Mouse (Mus musculus): ENCODE measurements around the gene Arf6. TPM values are rescaled to one million over a fixed set of nuclear protein-coding genes. Genes with fewer than 3 reads are reported as not detected.

Gene Arf6
- polyA plus RNA-seq, 1 experiment from 2014 or later: 38.2 TPM

DNA sequence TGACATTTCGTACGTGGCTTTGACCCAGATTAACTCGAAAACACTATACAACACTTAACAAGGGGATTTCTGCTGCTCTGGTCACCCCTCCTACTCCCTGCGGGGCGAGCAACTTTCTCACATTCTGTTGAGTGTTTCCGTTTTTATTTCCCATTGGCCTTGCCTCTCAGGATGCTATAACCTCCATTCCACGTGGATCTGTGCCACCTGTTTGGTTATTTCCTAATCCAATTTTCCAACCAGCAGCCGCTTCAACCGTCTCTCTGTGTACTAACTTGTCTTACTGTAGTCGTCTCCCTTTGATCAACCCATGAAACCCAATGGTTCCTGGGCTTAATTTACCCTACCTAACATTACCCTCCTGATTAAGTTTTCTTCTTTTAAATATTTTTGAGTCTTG, 21.1 kb downstream of the Arf6 start:
- WGBS (ENCODE audit: insufficient replicate concordance): 67% methylated on average over 10 of the region's 10 CpGs

DNA sequence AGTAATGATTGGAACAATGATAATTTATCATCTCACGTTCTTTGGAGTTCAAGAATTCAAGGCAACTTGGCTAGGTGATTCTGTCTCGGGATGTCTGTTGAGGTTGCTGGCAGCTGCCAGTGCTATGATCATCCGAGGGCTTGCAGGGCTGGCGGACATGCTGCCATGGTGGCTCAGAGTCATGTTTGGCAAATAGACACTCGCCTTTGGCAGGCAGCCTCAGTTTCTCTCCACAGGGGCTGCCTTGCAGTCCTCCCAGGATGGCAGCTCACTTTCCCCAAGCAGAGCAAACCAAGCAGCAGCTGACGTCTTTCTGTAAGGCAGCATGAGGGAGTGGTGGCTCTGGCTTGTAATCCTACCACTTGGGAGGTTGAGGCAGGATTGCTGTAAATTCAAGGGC, 22.5 kb downstream of the Arf6 start:
- Histone ChIP-seq H3K9ac (no peak overlapping the region), H3K4me2 (no peak overlapping the region), H3K4me1 (replicated peaks) (peaks cover 15% of the 10 kb centered on the region), H3K36me3 (no peaks in the 10 kb centered on the region), H3K27me3 (no peaks in the 10 kb centered on the region), H3K27ac (no peak overlapping the region), H3K9me3 (replicated peaks) (no peaks in the 10 kb centered on the region), H3K4me3 (replicated peaks) (no peak overlapping the region)
- WGBS (ENCODE audit: insufficient replicate concordance): 70% methylated on average over 6 of the region's 6 CpGs
- no peak for ATAC-seq (ENCODE audit: low read depth)
- DNase-seq: no peak

More for the DNA sequence above, 21.1 kb downstream of the Arf6 start:
- no peak overlapping the region for H3K4me3 ChIP-seq (replicated peaks)
- DNase-seq: no peak
- peaks cover 15% of the 10 kb centered on the region for H3K4me1 ChIP-seq (replicated peaks)
- H3K27me3 ChIP-seq: no peaks in the 10 kb centered on the region
- H3K9me3 ChIP-seq (replicated peaks): no peaks in the 10 kb centered on the region
- no peak for ATAC-seq (ENCODE audit: low read depth)
- no peak overlapping the region for H3K9ac ChIP-seq
- H3K27ac ChIP-seq: no peak overlapping the region
- H3K4me2 ChIP-seq: no peak overlapping the region
- H3K36me3 ChIP-seq: no peaks in the 10 kb centered on the region

DNA sequence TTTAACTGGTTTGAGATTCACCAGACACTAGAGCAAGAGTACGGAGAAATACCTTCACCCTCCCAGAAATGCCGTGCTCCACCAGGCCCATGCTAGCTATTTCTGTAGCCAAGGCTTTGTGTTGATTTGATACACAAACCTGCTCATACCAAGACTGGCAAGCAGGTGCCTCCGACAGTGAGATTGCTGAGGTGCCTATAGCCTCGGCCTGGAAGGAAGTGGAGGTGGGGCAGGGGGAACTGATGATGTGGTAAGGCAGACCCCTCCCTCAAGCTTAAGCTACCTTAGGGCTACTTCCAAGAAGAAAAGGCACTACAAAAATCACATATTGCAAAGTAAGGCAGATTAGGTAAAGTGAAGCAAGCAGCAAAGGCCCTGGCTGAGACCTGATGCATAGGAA, 28.4 kb downstream of the Arf6 start:
- ATAC-seq (ENCODE audit: low read depth) (no peak), DNase-seq (no peak)
- Histone ChIP-seq H3K27me3 (no peaks in the 10 kb centered on the region), H3K9me3 (replicated peaks) (no peaks in the 10 kb centered on the region), H3K4me2 (no peak overlapping the region), H3K4me1 (replicated peaks) (no peaks in the 10 kb centered on the region), H3K36me3 (no peaks in the 10 kb centered on the region), H3K4me3 (replicated peaks) (no peak overlapping the region), H3K9ac (no peak overlapping the region), H3K27ac (no peak overlapping the region)
- 54% methylated on average over 4 of the region's 4 CpGs for WGBS (ENCODE audit: insufficient replicate concordance)

DNA sequence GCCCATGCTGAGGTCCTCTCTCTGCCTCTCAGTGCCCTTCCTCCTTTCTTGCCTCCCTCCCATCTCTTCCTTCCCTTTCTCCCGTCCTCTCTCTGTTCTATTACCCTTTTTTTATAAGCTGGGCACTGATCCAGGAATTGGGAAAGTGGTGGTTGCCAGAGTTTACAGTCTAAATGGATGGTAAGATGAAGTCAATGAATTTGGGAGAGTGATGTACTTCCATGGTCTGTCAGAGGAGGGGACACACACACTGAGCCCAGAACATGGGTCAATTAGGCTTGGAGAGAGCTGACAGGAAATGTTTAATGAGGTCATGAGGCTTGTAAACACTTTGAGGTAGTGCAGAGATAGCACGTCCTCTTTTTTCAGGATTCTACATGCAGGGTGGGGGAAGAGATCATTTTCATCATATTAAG, 28.9 kb downstream of the Arf6 start:
- DNase-seq: no peak
- no peak for ATAC-seq (ENCODE audit: low read depth)
- no peaks in the 10 kb centered on the region for H3K4me1 ChIP-seq (replicated peaks)

DNA sequence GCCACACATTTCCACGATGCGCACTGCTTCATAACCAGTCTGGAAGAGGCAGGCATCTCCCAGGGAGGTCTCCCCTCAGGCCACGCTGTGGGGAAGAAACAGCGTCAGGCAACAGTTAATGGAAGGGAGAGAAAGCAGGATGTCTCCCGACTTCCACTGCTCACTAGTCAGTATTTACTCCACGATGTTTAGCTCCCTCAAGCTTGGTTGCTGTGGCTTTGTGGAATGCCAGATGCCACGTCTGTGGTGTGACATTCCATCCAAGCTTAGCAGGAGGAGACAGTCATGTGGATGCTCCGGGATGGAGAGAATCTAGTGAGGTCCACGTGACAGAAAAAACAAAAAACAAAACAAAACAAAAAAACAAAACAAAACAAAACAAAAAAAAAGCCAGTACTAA, 30.1 kb downstream of the Arf6 start:
- no peak overlapping the region for H3K27ac ChIP-seq
- WGBS (ENCODE audit: insufficient replicate concordance): 50% methylated on average over 9 of the region's 9 CpGs
- H3K4me2 ChIP-seq: no peak overlapping the region
- no peak overlapping the region for H3K9ac ChIP-seq
- no peaks in the 10 kb centered on the region for H3K9me3 ChIP-seq (replicated peaks)
- no peaks in the 10 kb centered on the region for H3K36me3 ChIP-seq
- ATAC-seq (ENCODE audit: low read depth) (no peak), DNase-seq (no peak)
- no peaks in the 10 kb centered on the region for H3K27me3 ChIP-seq
- H3K4me1 ChIP-seq (replicated peaks): no peaks in the 10 kb centered on the region
- no peak overlapping the region for H3K4me3 ChIP-seq (replicated peaks)

More for the DNA sequence above, 28.9 kb downstream of the Arf6 start:
- no peak overlapping the region for H3K4me3 ChIP-seq (replicated peaks)
- H3K4me2 ChIP-seq: no peak overlapping the region
- no peaks in the 10 kb centered on the region for H3K36me3 ChIP-seq
- no peaks in the 10 kb centered on the region for H3K9me3 ChIP-seq (replicated peaks)
- WGBS (ENCODE audit: insufficient replicate concordance): 11% methylated on average over 2 of the region's 2 CpGs
- no peak overlapping the region for H3K27ac ChIP-seq
- no peak overlapping the region for H3K9ac ChIP-seq
- H3K27me3 ChIP-seq: no peaks in the 10 kb centered on the region

DNA sequence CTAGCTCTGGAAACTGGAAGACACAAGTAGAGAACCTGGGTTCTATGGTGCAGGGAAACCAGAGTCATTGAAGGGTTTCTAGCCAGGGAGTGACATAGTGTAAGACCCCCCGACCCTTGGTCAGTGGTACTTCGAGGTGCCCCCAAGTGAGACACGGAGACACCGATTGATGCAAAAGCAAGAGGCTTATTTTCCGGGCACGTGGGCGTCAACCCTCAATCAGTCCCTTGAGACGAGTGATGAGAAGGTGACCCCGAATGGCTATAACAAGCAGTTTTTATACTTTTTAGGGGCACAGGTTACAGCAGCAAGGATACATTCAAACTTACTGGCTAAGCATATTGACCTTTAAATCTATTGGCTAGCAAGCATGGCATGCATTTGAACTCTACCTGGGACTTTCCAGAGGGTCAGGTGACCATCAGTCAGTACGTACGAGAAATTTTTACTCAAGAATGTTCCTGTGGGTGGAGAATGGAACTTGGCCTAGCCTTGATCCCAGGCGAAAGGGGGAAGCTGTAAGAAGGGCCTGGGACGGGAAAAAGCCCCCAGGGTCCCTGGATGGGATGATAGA, 30.7 kb downstream of the Arf6 start:
- Histone ChIP-seq H3K4me2 (no peak overlapping the region), H3K4me3 (replicated peaks) (no peak overlapping the region), H3K9me3 (replicated peaks) (no peaks in the 10 kb centered on the region), H3K4me1 (replicated peaks) (no peaks in the 10 kb centered on the region), H3K27ac (no peak overlapping the region), H3K9ac (no peak overlapping the region), H3K27me3 (no peaks in the 10 kb centered on the region), H3K36me3 (no peaks in the 10 kb centered on the region)
- ATAC-seq (ENCODE audit: low read depth) (no peak), DNase-seq (no peak)
- 73% methylated on average over 13 of the region's 13 CpGs for WGBS (ENCODE audit: insufficient replicate concordance)

DNA sequence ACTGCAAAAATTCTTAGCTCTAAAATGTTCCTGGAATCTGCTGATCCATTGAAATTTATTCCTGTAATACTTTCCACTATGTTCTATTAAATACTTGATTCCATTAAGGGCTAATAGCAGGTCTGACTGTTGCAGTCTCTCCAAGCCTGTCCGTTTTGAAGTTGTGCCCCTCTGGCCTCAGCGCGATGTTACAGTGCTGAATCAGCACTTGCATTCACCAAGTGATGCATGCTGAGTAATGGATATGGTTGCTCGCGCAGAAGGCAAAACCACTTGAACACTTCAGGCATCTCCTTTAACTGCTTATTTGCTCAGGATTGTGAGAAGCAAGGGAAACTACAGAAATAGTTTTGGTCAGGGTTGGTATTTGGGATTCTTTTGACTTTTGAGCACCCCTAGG, 38.8 kb downstream of the Arf6 start:
- Histone ChIP-seq H3K9ac (no peak overlapping the region), H3K27ac (no peak overlapping the region), H3K9me3 (replicated peaks) (no peaks in the 10 kb centered on the region), H3K36me3 (no peaks in the 10 kb centered on the region), H3K27me3 (no peaks in the 10 kb centered on the region), H3K4me2 (no peak overlapping the region), H3K4me3 (replicated peaks) (no peak overlapping the region), H3K4me1 (replicated peaks) (no peaks in the 10 kb centered on the region)
- no peak for DNase-seq
- WGBS (ENCODE audit: insufficient replicate concordance): 68% methylated on average over 5 of the region's 5 CpGs
- no peak for ATAC-seq (ENCODE audit: low read depth)

DNA sequence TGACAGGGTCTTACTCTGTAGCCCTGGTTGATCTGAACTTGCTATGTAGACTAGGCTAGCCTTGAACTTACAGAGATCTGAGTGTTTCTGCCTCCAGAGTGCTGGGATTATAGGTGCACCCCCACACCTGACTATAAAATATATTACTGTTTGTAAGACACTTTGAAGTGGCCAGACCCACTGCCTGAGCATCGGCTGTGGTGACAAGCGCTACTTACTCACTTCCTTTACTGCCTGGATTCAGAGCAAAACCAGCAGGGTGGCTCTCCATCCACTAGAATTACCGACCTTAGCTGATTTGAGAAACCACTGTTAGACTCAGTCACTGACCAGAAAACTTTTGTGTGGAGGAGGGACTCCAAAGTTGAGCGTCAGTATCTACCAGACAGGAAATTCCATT, 40.0 kb downstream of the Arf6 start:
- Histone ChIP-seq H3K27me3 (no peaks in the 10 kb centered on the region), H3K9me3 (replicated peaks) (no peaks in the 10 kb centered on the region), H3K27ac (no peak overlapping the region), H3K9ac (no peak overlapping the region), H3K36me3 (no peaks in the 10 kb centered on the region), H3K4me1 (replicated peaks) (no peaks in the 10 kb centered on the region), H3K4me2 (no peak overlapping the region), H3K4me3 (replicated peaks) (no peak overlapping the region)
- 33% methylated on average over 4 of the region's 4 CpGs for WGBS (ENCODE audit: insufficient replicate concordance)
- no peak for DNase-seq
- ATAC-seq (ENCODE audit: low read depth): no peak

DNA sequence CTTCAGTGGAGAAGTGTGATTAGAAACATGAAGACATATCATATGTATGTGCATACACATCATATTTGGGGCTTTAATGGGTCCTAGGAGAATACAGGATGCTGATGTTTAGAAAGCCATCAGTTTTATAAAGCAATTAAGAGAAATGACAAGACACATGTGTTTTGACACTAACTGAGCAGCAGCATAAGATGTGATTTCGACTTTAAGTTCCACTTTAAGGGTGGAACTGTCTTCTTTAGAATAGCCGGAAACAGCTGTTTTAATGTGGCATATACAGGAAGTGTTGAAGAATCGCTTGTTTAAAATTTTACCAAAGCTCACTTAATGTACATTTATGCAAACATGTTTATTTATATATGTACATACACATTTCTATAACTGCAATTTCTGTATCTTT, 41.4 kb downstream of the Arf6 start:
- WGBS (ENCODE audit: insufficient replicate concordance): 49% methylated on average over 3 of the region's 3 CpGs
- Histone ChIP-seq H3K27ac (no peak overlapping the region), H3K9me3 (replicated peaks) (no peaks in the 10 kb centered on the region), H3K27me3 (no peaks in the 10 kb centered on the region), H3K4me1 (replicated peaks) (no peaks in the 10 kb centered on the region), H3K9ac (no peak overlapping the region), H3K4me3 (replicated peaks) (no peak overlapping the region), H3K36me3 (no peaks in the 10 kb centered on the region), H3K4me2 (no peak overlapping the region)
- ATAC-seq (ENCODE audit: low read depth) (no peak), DNase-seq (no peak)

DNA sequence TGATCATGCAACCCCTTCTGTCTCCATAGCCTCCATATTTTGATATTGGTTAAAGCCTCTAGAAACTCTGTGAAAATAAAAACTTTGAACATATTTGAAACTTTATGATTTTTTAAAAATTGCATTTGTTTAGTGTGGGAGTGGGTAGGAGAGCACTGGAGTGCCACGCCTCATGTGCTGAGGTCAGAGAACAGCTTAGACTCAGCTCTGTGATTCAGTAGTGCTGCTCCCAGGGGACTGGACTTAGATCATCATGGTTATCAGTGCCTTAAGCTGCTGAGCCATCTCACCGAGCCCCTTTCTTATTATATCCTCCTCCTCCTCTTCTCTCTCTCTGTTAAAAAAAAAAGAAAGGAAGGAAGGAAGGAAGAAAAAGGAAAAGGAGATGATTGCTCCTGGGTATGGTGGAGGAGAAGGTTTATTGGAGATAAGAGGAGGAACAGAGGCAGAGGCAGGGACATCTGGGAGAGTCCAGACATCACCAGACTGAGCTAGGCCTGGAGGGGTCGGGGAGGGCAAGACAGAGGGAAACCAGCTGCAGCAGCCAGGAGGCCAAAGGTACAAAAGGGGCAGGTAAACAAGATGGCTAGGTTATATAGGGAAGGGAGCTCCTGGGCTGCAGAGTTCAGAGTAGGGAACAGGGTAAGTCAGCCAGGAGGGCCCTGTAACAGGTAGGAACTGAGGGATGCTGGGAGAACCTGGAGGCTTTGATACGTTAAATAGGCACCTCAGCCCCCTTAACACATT, 43.0 kb downstream of the Arf6 start:
- no peaks in the 10 kb centered on the region for H3K4me1 ChIP-seq (replicated peaks)
- H3K4me3 ChIP-seq (replicated peaks): no peak overlapping the region
- no peaks in the 10 kb centered on the region for H3K9me3 ChIP-seq (replicated peaks)
- H3K27ac ChIP-seq: no peak overlapping the region
- no peak overlapping the region for H3K9ac ChIP-seq
- WGBS (ENCODE audit: insufficient replicate concordance): 47% methylated on average over 4 of the region's 4 CpGs
- H3K4me2 ChIP-seq: no peak overlapping the region
- H3K36me3 ChIP-seq: no peaks in the 10 kb centered on the region
- no peaks in the 10 kb centered on the region for H3K27me3 ChIP-seq
- ATAC-seq (ENCODE audit: low read depth): no peak
- DNase-seq: no peak

DNA sequence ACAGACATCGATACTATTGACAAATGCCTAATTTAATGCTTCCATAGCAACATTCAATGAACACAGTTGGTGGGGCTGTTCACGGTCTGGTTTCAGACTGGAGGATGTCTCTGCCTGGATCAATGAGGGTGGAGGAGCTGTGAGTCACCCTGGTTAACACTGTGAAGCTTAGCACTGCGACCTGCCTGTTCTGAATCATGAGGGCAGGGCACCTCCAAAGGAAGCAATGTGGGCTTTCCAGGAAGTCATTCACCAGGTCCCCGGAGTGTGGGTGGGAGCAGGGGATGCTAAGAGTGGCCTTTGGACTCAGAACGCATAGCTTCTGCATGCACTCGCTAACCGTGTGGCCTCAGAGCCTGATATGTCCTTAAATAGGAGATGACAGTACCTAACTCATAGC, 44.8 kb downstream of the Arf6 start:
- Histone ChIP-seq H3K36me3 (no peaks in the 10 kb centered on the region), H3K9me3 (replicated peaks) (no peaks in the 10 kb centered on the region), H3K4me2 (no peak overlapping the region), H3K4me1 (replicated peaks) (no peaks in the 10 kb centered on the region), H3K27me3 (no peaks in the 10 kb centered on the region), H3K27ac (no peak overlapping the region), H3K9ac (no peak overlapping the region), H3K4me3 (replicated peaks) (no peak overlapping the region)
- DNase-seq: no peak
- ATAC-seq (ENCODE audit: low read depth): no peak
- 42% methylated on average over 7 of the region's 7 CpGs for WGBS (ENCODE audit: insufficient replicate concordance)

DNA sequence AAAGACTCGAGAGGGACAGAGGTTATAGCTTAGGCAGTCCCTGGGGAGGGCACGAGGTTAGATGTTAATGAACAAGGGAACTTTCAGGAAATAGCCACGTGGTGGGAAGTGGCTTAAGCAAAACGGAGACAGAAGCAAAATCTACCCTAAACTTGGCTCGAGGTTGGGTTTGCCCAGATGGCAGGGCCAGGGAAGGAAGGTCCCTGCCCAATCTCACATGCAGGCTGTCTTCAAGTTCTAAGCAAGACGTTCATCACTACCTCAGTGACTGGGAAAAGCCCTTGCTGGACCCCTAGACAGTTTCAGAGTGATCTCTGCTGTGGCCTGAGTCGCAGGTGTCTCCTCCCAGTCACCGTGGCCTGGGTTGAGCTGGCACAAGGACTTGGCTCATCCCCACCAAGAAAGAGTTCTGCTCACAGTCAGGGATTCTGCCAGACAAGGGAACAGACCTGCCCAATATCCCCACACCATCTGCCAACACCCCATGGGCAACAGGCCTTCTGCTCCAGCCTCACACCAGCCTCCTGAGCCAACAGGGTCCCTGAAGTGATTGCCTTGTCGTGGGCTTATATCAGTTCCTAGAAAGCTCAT, 45.8 kb downstream of the Arf6 start:
- ATAC-seq (ENCODE audit: low read depth): no peak
- H3K4me3 ChIP-seq (replicated peaks): no peak overlapping the region
- no peak overlapping the region for H3K9ac ChIP-seq
- no peak for DNase-seq
- WGBS (ENCODE audit: insufficient replicate concordance): 45% methylated on average over 9 of the region's 9 CpGs
- no peaks in the 10 kb centered on the region for H3K9me3 ChIP-seq (replicated peaks)
- no peaks in the 10 kb centered on the region for H3K27me3 ChIP-seq
- H3K36me3 ChIP-seq: no peaks in the 10 kb centered on the region
- no peak overlapping the region for H3K4me2 ChIP-seq
- no peak overlapping the region for H3K27ac ChIP-seq
- H3K4me1 ChIP-seq (replicated peaks): no peaks in the 10 kb centered on the region

Measured in liver, embryonic 13.5 days (tissue).